Mouse (Mus musculus): ENCODE measurements around the gene Clec2h. TPM values are rescaled to one million over a fixed set of nuclear protein-coding genes. Genes with fewer than 3 reads are reported as not detected.
"Not testable (repeated sequence)": the region's sequence is repeated elsewhere in the genome, so short reads cannot be mapped to it uniquely, and the experiment has no call there.

The Clec2h gene
- not detected in 2 replicates for polyA plus RNA-seq (2014; fragmentation: Nextera tagmentation; extraction: Ambion mirVana)

DNA sequence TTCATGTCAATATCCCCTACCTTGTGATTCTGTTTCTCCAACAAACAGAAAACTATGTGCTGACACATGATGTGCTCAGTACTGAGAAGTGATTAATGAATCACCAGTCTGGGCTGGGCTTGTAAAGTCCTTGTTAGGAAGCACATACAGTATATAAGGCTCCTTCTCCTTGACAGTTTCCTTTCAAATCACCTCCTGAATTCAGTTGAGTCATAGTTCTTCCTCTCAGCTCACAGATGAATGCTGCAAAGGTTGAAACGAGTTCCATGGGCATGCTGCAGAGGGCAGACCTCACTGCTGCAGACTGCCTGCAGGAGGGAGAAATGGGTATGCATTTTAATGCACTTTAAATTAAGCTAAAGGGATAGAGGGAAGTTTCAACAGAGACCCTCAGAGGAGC lies at the start of gene Clec2h:
TSS of gene Clec2h (plus strand) at position 180 of the 400 bp plus-strand sequence.
- no peaks in the 10 kb centered on the region for H3K9me3 ChIP-seq (ENCODE audit: control insufficient read depth, low read length)
- H3K27ac ChIP-seq (ENCODE audit: low read depth, low read length): no peak within 1 kb of the TSS
- H3K4me1 ChIP-seq (ENCODE audit: control insufficient read depth, insufficient read depth, low read length): no peaks in the 10 kb centered on the region
- no peak within 1 kb of the TSS for H3K4me2 ChIP-seq (ENCODE audit: low read depth)
- no peak within 1 kb of the TSS for H3K9ac ChIP-seq (ENCODE audit: low read length)
- H3K36me3 ChIP-seq (ENCODE audit: control insufficient read depth, insufficient read depth, low read length): no peaks in the 10 kb centered on the region
- H3K4me3 ChIP-seq (ENCODE audit: low read depth, low read length): no peak within 1 kb of the TSS
- 21% methylated on average over 1 of the region's 1 CpGs for WGBS
- no peak for ATAC-seq (ENCODE audit: insufficient read depth, low FRiP score, low TSS enrichment)
- no peak for DNase-seq (ENCODE audit: low spot score)
- no peaks in the 10 kb centered on the region for H3K27me3 ChIP-seq (ENCODE audit: control insufficient read depth, insufficient read depth, low read length)

DNA sequence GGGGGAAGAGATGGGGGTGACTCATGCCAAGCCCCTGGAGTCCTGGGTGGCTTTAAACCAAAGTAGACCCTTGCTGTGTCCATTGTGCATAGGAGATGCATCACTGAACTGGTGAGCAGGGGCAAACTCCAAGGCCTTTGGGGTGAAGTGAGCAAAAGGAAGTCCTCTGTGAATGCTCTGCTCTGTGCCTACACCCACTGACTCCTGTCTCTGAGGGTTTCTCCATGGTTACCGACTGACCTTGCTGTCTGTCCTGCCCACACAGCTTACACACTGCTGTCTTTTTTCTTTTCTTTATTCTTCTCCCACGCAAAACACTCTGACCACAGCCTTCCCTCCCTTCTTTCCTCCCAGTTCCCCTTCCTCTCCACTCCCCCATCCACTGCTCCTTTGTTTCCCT lies 39.5 kb upstream of the Clec2h start:
- Histone ChIP-seq H3K36me3 (ENCODE audit: control insufficient read depth, insufficient read depth, low read length) (no peaks in the 10 kb centered on the region), H3K4me1 (ENCODE audit: control insufficient read depth, insufficient read depth, low read length) (no peaks in the 10 kb centered on the region)
- no peak for ATAC-seq (ENCODE audit: insufficient read depth, low FRiP score, low TSS enrichment)

DNA sequence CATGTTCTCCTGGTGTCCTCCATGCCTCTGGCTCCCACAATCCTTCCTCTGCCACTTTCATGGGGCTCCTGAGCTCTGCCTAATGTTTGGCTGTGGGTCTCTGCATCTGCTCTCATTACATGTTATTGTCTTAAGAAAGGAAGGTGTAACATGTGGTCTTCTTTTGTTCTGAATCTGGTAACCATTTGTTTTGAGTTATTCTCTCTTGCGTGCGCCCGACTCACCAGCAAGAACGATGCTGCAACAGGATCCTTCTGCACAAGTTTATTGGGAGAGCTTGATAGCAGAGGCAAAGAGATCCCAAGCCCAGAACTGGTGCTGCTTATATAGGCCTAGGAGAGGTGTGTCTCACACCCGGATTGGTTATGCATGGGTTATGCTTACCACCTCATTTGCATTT lies 38.8 kb upstream of the Clec2h start, which contains the start of gene Klrb1a:
TSS of gene Klrb1a (minus strand) at position 101 of the 400 bp plus-strand sequence.
- not testable (repeated sequence) for H3K4me2 ChIP-seq (ENCODE audit: low read depth); DNase-seq (ENCODE audit: low spot score); H3K36me3 ChIP-seq (ENCODE audit: control insufficient read depth, insufficient read depth, low read length); H3K27ac ChIP-seq (ENCODE audit: low read depth, low read length); ATAC-seq (ENCODE audit: insufficient read depth, low FRiP score, low TSS enrichment); H3K9me3 ChIP-seq (ENCODE audit: control insufficient read depth, low read length); H3K27me3 ChIP-seq (ENCODE audit: control insufficient read depth, insufficient read depth, low read length); H3K9ac ChIP-seq (ENCODE audit: low read length); H3K4me1 ChIP-seq (ENCODE audit: control insufficient read depth, insufficient read depth, low read length); H3K4me3 ChIP-seq (ENCODE audit: low read depth, low read length)
- WGBS: 95% methylated on average over 5 of the region's 5 CpGs

More for the DNA sequence above, 39.5 kb upstream of the Clec2h start:
- no peaks in the 10 kb centered on the region for H3K9me3 ChIP-seq (ENCODE audit: control insufficient read depth, low read length)
- H3K27ac ChIP-seq (ENCODE audit: low read depth, low read length): no peak overlapping the region
- H3K4me3 ChIP-seq (ENCODE audit: low read depth, low read length): no peak overlapping the region
- WGBS: 65% methylated on average over 2 of the region's 2 CpGs
- no peaks in the 10 kb centered on the region for H3K27me3 ChIP-seq (ENCODE audit: control insufficient read depth, insufficient read depth, low read length)
- no peak overlapping the region for H3K9ac ChIP-seq (ENCODE audit: low read length)
- DNase-seq (ENCODE audit: low spot score): no peak
- H3K4me2 ChIP-seq (ENCODE audit: low read depth): no peak overlapping the region

DNA sequence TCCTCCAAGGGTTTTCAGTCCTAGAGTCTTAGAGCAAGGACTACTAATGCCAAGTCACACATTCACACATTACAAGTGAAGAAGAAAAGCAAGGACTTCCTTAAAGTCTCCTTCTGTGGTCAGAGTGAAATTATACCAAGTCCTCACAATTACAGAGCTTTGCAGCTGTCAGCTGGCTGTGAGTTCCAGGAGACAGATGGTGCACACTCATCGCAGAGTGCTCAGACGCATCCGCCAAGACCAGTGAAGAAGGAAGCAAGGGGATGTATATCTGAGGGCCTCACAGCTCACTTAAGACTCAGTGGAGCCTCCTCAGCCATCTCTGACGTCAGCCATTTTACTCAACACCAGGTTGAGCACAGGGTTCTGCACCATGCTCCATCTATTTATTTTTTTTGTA lies 37.8 kb upstream of the Clec2h start:
- Histone ChIP-seq H3K9ac (ENCODE audit: low read length) (no peak overlapping the region), H3K27ac (ENCODE audit: low read depth, low read length) (no peak overlapping the region)
- ATAC-seq (ENCODE audit: insufficient read depth, low FRiP score, low TSS enrichment): no peak

DNA sequence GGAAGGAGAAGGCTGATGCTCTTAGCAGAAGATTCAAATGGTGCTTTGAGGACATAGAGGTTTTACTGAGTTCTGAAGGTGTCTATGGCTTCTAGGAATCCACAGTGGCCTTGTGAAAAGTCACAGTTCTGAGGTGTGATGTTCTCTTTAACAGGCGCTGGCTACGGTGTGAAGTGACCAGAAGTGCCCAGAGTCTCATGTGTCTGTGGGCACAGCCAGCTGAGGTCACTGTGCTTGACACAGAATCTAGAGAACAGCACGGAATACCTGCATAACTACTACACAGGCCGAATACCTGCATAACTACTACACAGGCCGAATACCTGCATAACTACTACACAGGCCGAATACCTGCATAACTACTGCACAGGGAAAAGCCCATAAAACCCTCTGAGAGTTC lies 36.9 kb upstream of the Clec2h start:
- DNase-seq (ENCODE audit: low spot score); H3K9ac ChIP-seq (ENCODE audit: low read length); H3K4me2 ChIP-seq (ENCODE audit: low read depth); ATAC-seq (ENCODE audit: insufficient read depth, low FRiP score, low TSS enrichment); H3K9me3 ChIP-seq (ENCODE audit: control insufficient read depth, low read length); H3K4me3 ChIP-seq (ENCODE audit: low read depth, low read length); H3K36me3 ChIP-seq (ENCODE audit: control insufficient read depth, insufficient read depth, low read length); H3K27ac ChIP-seq (ENCODE audit: low read depth, low read length); H3K4me1 ChIP-seq (ENCODE audit: control insufficient read depth, insufficient read depth, low read length); H3K27me3 ChIP-seq (ENCODE audit: control insufficient read depth, insufficient read depth, low read length): not testable (repeated sequence)
- WGBS: 79% methylated on average over 6 of the region's 6 CpGs

More for the DNA sequence above, 37.8 kb upstream of the Clec2h start:
- Histone ChIP-seq H3K27me3 (ENCODE audit: control insufficient read depth, insufficient read depth, low read length) (no peaks in the 10 kb centered on the region), H3K4me3 (ENCODE audit: low read depth, low read length) (no peak overlapping the region), H3K4me1 (ENCODE audit: control insufficient read depth, insufficient read depth, low read length) (no peaks in the 10 kb centered on the region), H3K4me2 (ENCODE audit: low read depth) (no peak overlapping the region), H3K36me3 (ENCODE audit: control insufficient read depth, insufficient read depth, low read length) (no peaks in the 10 kb centered on the region), H3K9me3 (ENCODE audit: control insufficient read depth, low read length) (no peaks in the 10 kb centered on the region)
- 86% methylated on average over 4 of the region's 4 CpGs for WGBS
- no peak for DNase-seq (ENCODE audit: low spot score)

DNA sequence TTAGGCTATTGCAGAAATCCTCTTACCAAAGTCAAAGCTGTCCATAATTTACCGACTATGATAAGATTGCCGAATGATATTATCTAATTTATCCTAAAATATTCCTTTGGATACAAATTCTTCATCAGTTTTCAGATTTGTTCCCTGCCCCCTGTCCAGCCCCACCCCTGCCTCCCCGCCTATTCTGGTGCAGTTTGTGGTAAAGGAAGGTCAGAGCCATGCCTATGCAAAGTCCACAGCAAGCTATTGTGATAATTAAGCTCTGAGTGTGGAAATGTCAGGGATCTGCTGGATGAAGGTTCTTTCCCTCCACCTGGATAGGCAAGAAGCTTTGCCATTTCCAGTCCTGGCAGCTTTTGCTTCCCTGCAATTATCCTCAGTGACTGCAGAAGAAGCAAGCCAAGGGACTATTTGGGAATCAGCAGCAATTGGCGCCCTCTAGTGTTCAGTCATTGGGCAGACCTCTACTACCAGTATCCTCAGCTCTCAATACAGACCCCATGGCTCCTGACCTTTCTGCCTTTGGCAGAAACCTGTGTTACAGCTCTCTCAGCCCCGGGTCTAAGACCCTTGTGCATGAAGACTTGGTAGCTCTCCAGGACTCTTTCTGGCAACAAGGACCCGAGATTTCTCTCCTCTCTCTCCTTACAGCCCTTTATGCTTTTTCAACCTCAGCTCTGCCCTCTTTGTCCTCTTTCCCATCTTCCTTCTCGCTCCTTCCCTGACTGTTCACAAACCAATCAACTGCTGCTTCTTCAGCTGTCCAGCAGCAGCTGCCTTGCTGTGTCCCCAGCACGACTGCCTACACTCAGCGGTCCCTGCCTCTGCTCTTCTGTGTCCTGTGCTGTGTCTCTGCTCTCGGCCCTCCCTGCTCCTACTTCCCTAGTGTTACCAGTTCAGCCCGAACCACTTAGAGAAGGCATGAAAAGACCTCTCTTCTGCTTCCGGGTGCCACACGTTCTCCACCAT lies 32.1 kb upstream of the Clec2h start:
- peak; percentile 95 for ATAC-seq (ENCODE audit: insufficient read depth, low FRiP score, low TSS enrichment)
- DNase-seq (ENCODE audit: low spot score): peak; percentile 73
- H3K4me1 ChIP-seq (ENCODE audit: control insufficient read depth, insufficient read depth, low read length); H3K27me3 ChIP-seq (ENCODE audit: control insufficient read depth, insufficient read depth, low read length); H3K27ac ChIP-seq (ENCODE audit: low read depth, low read length); H3K4me2 ChIP-seq (ENCODE audit: low read depth); H3K36me3 ChIP-seq (ENCODE audit: control insufficient read depth, insufficient read depth, low read length); H3K9me3 ChIP-seq (ENCODE audit: control insufficient read depth, low read length); H3K9ac ChIP-seq (ENCODE audit: low read length); H3K4me3 ChIP-seq (ENCODE audit: low read depth, low read length): not testable (repeated sequence)
- WGBS: 55% methylated on average over 12 of the region's 13 CpGs

DNA sequence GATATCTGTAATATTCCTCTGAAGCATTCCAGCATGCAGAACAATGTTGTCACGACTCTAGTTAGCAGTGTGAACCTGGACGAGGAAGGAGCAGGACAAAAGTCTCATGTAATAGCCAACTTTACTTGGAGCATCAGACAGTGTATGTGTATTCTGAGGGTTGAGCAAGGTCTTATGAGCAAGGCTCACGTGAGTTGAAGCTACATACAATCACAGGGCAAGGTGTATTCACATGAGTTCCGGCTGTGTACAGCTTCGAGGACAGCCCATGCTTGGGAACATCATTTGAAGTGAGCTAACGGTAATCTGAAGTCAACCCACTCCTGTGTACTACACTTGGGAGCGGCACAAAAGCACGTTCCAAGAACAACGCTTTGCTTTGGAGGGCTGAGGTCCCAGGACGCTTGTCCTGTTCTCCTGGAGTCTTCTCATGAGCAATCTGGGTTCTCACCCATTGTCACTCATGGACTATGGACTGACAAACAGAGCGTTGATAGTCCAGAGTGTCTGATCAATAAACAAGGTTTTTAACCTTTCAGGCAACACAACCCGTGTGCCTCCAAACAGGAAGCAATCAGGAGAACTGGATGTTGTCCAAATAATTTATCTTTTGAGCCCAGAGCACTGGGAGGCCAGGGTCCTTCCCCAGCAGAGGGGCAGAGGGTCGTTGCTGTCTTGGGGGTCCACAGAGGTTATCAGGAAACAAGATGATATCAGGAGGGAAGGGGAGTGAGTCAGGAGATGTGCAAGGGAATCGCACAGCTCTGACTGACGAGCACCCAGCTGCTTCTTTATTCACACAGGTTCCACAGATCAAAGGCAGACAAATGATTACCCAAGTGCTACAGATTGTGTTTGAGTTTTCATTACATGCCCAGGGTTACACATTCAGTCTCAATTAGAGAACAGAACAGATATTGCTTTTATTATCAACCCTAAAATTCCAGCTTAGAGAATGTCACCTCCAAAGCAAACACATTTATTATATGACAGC lies 31.0 kb upstream of the Clec2h start:
- H3K27ac ChIP-seq (ENCODE audit: low read depth, low read length); H3K4me1 ChIP-seq (ENCODE audit: control insufficient read depth, insufficient read depth, low read length); H3K9me3 ChIP-seq (ENCODE audit: control insufficient read depth, low read length); H3K27me3 ChIP-seq (ENCODE audit: control insufficient read depth, insufficient read depth, low read length); H3K4me3 ChIP-seq (ENCODE audit: low read depth, low read length); H3K4me2 ChIP-seq (ENCODE audit: low read depth); H3K9ac ChIP-seq (ENCODE audit: low read length); DNase-seq (ENCODE audit: low spot score); H3K36me3 ChIP-seq (ENCODE audit: control insufficient read depth, insufficient read depth, low read length); ATAC-seq (ENCODE audit: insufficient read depth, low FRiP score, low TSS enrichment): not testable (repeated sequence)
- 81% methylated on average over 15 of the region's 15 CpGs for WGBS

DNA sequence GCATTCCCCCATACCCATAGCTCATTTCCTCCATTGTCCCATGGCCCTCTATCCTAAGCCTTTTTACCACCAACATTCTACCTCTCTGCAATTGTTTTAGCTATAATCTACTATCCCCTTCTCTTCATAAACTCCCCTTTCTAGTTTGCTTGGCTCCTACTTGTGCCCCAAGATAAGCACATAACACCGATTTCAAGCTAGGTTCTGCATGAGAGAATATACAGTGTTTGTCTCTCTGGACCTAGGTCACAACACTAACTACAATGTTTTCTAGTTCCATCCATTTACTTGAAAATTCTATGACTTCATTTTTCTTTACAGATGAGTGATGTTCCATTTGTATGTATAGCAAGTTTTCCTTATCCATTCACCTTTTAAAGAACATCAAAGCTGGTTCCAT lies 21.5 kb upstream of the Clec2h start:
- 94% methylated on average over 1 of the region's 1 CpGs for WGBS
- Histone ChIP-seq H3K4me1 (ENCODE audit: control insufficient read depth, insufficient read depth, low read length) (no peaks in the 10 kb centered on the region), H3K9me3 (ENCODE audit: control insufficient read depth, low read length) (no peaks in the 10 kb centered on the region), H3K4me3 (ENCODE audit: low read depth, low read length) (no peak overlapping the region), H3K27me3 (ENCODE audit: control insufficient read depth, insufficient read depth, low read length) (no peaks in the 10 kb centered on the region), H3K4me2 (ENCODE audit: low read depth) (no peak overlapping the region), H3K27ac (ENCODE audit: low read depth, low read length) (no peak overlapping the region), H3K9ac (ENCODE audit: low read length) (no peak overlapping the region), H3K36me3 (ENCODE audit: control insufficient read depth, insufficient read depth, low read length) (no peaks in the 10 kb centered on the region)
- ATAC-seq (ENCODE audit: insufficient read depth, low FRiP score, low TSS enrichment) (no peak), DNase-seq (ENCODE audit: low spot score) (no peak)
